Mouse (Mus musculus): Measurements from ENCODE around the gene Klf13. TPM values are rescaled to one million over a fixed set of nuclear protein-coding genes. Genes with fewer than 3 reads are reported as not detected.

The Klf13 gene
- total and polyA plus RNA-seq, 3 experiments = 1.7 to 9.7 (median 3.7) TPM

DNA sequence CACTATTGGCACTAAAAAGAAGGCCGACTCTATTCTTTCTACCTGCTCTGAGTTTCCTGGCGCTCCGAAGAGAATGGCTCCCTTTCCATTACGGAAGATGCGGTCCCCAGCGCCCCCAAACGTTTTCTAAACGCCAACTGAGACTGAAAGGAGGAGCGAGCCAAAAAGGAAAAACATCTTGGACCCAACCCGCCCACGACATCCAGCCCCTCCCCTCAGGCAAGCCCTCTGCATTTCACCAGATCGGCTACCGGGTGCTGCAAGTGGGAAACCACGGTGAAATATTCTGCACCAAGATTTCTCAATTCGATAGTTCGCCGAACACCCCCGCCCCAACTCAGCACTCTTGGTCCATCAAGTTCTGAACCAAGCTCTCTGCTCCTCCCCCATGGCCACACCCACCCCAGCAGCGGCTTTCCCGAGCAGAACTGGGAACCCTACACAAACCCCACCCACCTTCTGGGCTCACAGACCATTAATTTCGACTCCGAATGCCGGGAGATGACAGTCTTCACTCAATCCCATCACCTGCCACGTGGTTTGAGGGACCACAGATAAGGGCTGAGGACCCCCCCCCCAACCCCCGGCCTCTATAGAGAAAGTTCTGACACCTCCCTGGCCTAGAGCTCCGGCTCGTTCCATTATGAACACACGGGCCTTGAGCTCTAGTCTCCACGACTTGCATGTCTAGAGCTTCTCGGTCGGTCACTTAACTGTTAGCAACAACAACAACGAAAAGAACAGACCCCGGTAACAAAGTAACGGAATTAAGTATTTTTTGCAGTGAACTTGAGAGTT, 2.3 kb downstream of the Klf13 start:
- dilution Hi-C loops (cut with MboI; ENCODE audit: extremely low pct_ligation_motif_present, extremely low pct_unique_long_range_greater_than_20kb, low sequenced_read_pairs) (no loop called here), in situ Hi-C loops (cut with MboI; ENCODE audit: low pct_ligation_motif_present, low pct_unique_long_range_greater_than_20kb, low sequenced_read_pairs) (no loop called here)
- peak overlapping the region; percentile 21 for H3K4me2 ChIP-seq (ENCODE audit: insufficient read depth, low read depth, poor library complexity, severe bottlenecking)
- peak overlapping the region; percentile 64 for H3K9ac ChIP-seq (ENCODE audit: insufficient read depth, low read depth)
- DNase-seq (ENCODE audit: extremely low read depth) = peak; percentile 44
- H3K27me3 ChIP-seq (replicated peaks) = peaks cover 2% of the 10 kb centered on the region
- H3K9me3 ChIP-seq (replicated peaks; ENCODE audit: low read length) = no peaks in the 10 kb centered on the region
- H3K4me3 ChIP-seq (replicated peaks in 1 of 3; ENCODE audit: low read depth in 2 of 3, low read length in 2 of 3, poor library complexity in 1 of 3) = peak overlapping the region; percentile 77 to 93 (median 79)
- H3K4me1 ChIP-seq (ENCODE audit: control insufficient read depth in 1 of 2, insufficient read depth in 2 of 2) = peaks cover 10 to 43% of the 10 kb centered on the region in 2 experiments
- TF ChIP-seq CTCF (conservative IDR thresholded peaks at IDR 0.05 in 1 of 2, IDR thresholded peaks at IDR 0.05 in 1 of 2; ENCODE audit: low read depth in 2 of 2, low read length in 2 of 2) (peak in 1 of 2 experiments; percentile 60; a peak in 2 of 4 replicates), MEF2A (IDR thresholded peaks at IDR 0.05; ENCODE audit: borderline replicate concordance, low read depth, low read length) (no peak), ETS1 (conservative IDR thresholded peaks at IDR 0.05; ENCODE audit: low read depth, low read length) (no peak), JUND (conservative IDR thresholded peaks at IDR 0.05; ENCODE audit: low read depth, low read length) (no peak), MAZ (IDR thresholded peaks at IDR 0.05; ENCODE audit: low read depth, low read length) (no peak), NELFE (IDR thresholded peaks at IDR 0.05; ENCODE audit: low read depth, low read length) (no peak), BHLHE40 (IDR thresholded peaks at IDR 0.05; ENCODE audit: low read depth, low read length) (no peak), ELF1 (IDR thresholded peaks at IDR 0.05; ENCODE audit: low read depth, low read length) (no peak), E2F4 (IDR thresholded peaks at IDR 0.05; ENCODE audit: insufficient replicate concordance, low read depth, low read length) (no peak), TCF12 (IDR thresholded peaks at IDR 0.05; ENCODE audit: low read depth, low read length) (no peak), UBTF (IDR thresholded peaks at IDR 0.05; ENCODE audit: low read depth, low read length) (no peak; the same call in 1 of the 2 replicates), ZKSCAN1 (IDR thresholded peaks at IDR 0.05; ENCODE audit: borderline replicate concordance, low read depth, low read length) (no peak), RCOR1 (conservative IDR thresholded peaks at IDR 0.05; ENCODE audit: low read depth, low read length) (no peak), MAFK (IDR thresholded peaks at IDR 0.05; ENCODE audit: insufficient replicate concordance, low read length) (no peak), USF2 (conservative IDR thresholded peaks at IDR 0.05; ENCODE audit: low read depth, low read length) (no peak), RAD21 (IDR thresholded peaks at IDR 0.05; ENCODE audit: low read depth, low read length) (peak; percentile 55), SIN3A (IDR thresholded peaks at IDR 0.05; ENCODE audit: low read length) (peak; percentile 76; the same call in 1 of the 2 replicates), MYC (IDR thresholded peaks at IDR 0.05; ENCODE audit: low read depth, low read length) (no peak), CHD2 (IDR thresholded peaks at IDR 0.05; ENCODE audit: low read length) (no peak), HCFC1 (IDR thresholded peaks at IDR 0.05; ENCODE audit: low read depth, low read length) (no peak), SMC3 (IDR thresholded peaks at IDR 0.05; ENCODE audit: low read depth, low read length) (peak; percentile 47), POLR2A (IDR thresholded peaks at IDR 0.05; ENCODE audit: low read depth, low read length) (peak; percentile 16; the same call in 1 of the 2 replicates), PAX5 (IDR thresholded peaks at IDR 0.05; ENCODE audit: low read length) (no peak), CHD1 (IDR thresholded peaks at IDR 0.05; ENCODE audit: low read depth, low read length) (0 out of 2 replicates have a peak, but pooled peaks have one; percentile 60), MXI1 (IDR thresholded peaks at IDR 0.05; ENCODE audit: low read depth, low read length) (peak; percentile 80), MAX (IDR thresholded peaks at IDR 0.05; ENCODE audit: low read length) (peak; percentile 39; the same call in 1 of the 2 replicates), IRF4 (IDR thresholded peaks at IDR 0.05; ENCODE audit: low read depth, low read length) (no peak), POLR2AphosphoS2 (IDR thresholded peaks at IDR 0.05; ENCODE audit: low read depth, low read length) (no peak), ZNF384 (IDR thresholded peaks at IDR 0.05; ENCODE audit: low read depth, low read length) (no peak), TBP (conservative IDR thresholded peaks at IDR 0.05; ENCODE audit: low read depth, low read length) (0 out of 2 replicates have a peak, but pooled peaks have one; percentile 27), USF1 (IDR thresholded peaks at IDR 0.05; ENCODE audit: low read depth, low read length) (no peak), GABPA (IDR thresholded peaks at IDR 0.05; ENCODE audit: insufficient replicate concordance, low read depth, low read length) (no peak), EP300 (IDR thresholded peaks at IDR 0.05; ENCODE audit: low read length) (no peak), JUN (IDR thresholded peaks at IDR 0.05; ENCODE audit: insufficient read depth, low read depth, low read length) (no peak), NRF1 (IDR thresholded peaks at IDR 0.05; ENCODE audit: low read depth, low read length) (no peak), ZC3H11A (IDR thresholded peaks at IDR 0.05; ENCODE audit: low read depth, low read length) (no peak), KAT2A (IDR thresholded peaks at IDR 0.05; ENCODE audit: insufficient replicate concordance, low read length) (no peak), ZMIZ1 (IDR thresholded peaks at IDR 0.05; ENCODE audit: low read depth, low read length) (no peak)
- H3K36me3 ChIP-seq (replicated peaks in 1 of 2; ENCODE audit: control insufficient read depth in 1 of 2, insufficient read depth in 1 of 2, low read length in 1 of 2) = peaks cover 0 to 3% of the 10 kb centered on the region in 2 experiments
- H3K27ac ChIP-seq (ENCODE audit: insufficient read depth, low read depth) = no peak overlapping the region
- peaks cover 9% of the 10 kb centered on the region for H3K79me2 ChIP-seq (replicated peaks; ENCODE audit: control insufficient read depth, extremely low read depth, insufficient read depth, poor library complexity, severe bottlenecking)

Data from CH12.LX (cell line).